Mouse (Mus musculus): ENCODE data around the gene Mt2.

Gene Mt2

GRCm38 (mm10) chr8:94199202-94199869, 26.9 kb downstream of the Mt2 start:
- DNase-seq (ENCODE audit: low spot score in 2 of 2): peak in 1 of 2 experiments; percentile 69

DNA sequence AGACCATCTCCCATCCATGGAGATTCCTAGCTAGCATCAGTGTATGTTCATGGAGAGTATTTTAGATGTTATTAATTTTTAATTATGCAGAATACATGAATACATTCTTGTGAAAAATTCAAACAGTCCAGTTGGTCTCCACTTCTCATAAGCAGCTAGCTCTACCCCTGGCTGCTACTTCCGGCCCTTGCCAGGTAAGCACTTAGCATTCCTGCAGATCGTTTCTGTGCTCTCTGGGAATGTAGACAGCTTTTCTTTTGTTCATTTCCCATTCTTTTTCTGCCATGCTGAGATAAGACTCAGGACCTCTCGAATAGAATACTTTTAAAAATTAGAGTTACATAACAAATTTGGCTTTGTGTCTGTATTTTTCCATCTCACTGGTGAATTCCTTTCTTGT, 31.6 kb downstream of the Mt2 start:
- DNase-seq (ENCODE audit: low spot score in 2 of 2): no peak

- DNase-seq (ENCODE audit: low spot score in 2 of 2): peak; percentile 56 to 80
Measured at GRCm38 (mm10) chr8:94205736-94206135, 33.3 kb downstream of the Mt2 start.

DNA sequence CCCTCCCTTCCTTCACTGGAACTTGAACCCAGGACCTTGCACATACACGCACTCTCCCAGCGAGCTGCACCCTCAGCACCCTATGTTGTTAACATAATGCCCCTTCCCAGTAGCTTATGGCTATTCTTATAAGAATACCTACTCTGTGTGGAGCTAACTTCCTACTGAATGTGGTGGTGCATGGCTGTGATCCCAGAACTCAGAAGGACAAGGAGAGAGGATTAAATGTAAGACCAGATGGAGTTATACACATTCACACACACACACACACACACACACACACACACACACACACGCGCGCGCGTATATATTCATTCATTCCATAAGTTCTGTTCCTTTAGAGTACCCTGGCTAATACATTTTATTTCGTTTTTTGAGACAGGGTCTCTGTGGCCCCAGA, 33.8 kb downstream of the Mt2 start:
- DNase-seq (ENCODE audit: low spot score in 2 of 2): no peak

DNA sequence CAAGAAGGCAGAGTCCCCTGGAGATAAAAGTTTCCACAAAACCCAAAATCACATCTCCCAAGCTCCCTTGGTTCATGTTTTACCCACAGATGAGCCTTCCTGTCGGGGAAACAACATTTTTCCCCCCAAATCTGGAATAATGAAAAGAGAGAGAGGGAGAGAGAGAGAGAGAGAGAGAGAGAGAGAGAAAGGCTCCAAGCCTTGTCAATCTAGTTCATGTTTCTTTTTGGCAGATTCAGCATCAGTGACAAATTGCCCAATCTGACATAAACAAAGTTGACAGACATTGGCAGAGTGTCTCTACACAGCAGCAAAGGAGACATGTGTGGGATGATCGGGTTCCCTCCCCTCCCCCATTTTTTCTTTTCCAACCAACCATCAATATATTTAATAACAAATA, 35.0 kb downstream of the Mt2 start:
- peak in 1 of 2 experiments; percentile 27 for DNase-seq (ENCODE audit: low spot score in 2 of 2)

- no peak for DNase-seq (ENCODE audit: low spot score in 2 of 2)
Measured at GRCm38 (mm10) chr8:94209639-94210038, 37.2 kb downstream of the Mt2 start.

DNA sequence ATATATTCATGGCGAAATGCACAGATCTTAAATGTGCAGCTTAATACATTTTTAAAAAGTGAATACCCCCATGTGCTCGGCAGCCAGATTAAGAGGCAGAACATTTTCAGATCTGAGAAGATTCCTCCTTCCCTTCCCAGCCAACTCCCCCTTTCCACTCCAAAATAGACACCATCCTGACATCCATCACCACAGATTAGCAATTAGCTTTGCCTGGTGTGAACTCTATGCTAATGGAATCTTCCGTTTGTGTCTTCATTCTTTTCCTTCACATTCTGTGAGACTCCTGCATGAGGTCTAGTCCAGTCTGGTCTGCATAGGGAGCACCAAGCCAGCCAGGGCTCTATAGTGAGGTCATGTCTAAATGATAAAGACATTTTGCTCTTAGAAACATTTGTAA, 37.8 kb downstream of the Mt2 start:
- DNase-seq (ENCODE audit: low spot score in 2 of 2): no peak

DNA sequence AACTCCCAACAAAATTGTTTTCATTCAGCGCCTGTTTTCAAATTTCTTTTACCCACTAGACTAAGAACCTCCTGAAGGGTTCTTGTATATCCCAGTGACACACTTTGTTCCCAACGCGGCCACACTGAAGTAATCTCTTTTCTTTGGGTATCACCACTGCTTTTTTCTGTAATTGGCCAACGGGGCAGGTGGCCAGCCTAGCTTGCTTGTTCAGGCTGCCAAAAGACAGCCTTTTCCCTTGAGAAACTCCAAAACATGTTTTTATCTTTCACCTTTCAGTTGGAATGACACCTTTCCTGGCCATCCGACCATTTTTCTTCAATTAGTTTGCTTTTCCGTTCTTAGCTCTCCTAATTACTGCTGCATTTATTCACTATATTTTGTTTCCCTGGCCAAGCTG, 41.4 kb downstream of the Mt2 start:
- no peak for DNase-seq (ENCODE audit: low spot score in 2 of 2)

DNA sequence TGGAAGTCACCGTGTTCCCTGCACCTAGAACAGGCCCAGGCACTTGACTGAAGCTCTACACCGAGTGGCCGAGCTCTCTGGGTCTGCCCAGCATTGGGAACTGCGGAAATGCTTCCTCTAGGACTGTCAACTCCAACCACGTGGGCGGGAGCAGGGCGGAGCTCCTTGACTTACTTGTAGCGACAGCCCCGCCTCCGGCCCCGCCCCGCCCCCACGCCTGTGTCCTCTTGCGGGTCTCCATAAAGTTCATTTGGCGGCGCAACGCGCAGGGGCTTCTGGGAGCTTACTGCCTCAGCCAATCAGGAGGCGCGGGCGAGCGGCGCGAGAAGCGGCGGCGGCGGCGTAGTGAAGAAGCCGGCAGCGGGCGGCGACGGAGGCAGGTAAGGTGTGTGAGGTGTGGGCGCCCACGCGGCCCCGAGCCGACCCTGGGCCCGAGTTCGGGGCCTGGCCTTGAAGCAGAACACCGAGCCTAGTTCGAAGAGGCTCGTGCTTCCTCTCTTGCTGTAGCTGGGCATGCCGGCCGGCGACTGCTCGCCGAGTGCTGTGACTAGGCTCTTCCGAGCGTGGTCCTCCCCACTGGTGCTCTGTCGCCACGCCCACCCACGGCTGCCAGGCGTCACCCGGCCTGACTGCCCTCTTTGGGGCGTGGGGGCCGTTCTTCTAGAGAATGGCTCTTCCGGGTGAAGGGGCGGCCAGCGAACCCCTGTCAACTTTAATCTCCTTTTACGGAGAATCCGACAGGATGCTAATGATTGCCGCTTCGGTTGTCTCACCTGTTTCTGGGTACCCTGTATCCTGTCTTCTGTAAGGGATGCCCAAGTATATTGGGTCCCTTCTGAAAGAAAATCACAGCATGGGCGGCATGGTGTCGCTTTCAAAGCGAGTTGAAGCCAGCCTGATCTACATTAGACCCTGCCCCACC, 42.0 kb downstream of the Mt2 start, which contains the start of gene Nup93:
Nup93 (plus strand) TSS at position 313 of the 922 bp plus-strand sequence.
- peak; percentile 96 to 99 for DNase-seq (ENCODE audit: low spot score in 2 of 2)
